Mouse (Mus musculus): ENCODE data around the gene Tead1. TPM values are rescaled to one million over a fixed set of nuclear protein-coding genes. Genes with fewer than 3 reads are reported as not detected.
A peak's percentile ranks its signal among the peaks of the same experiment; 100 is the strongest.

The Tead1 gene
- polyA plus RNA-seq, 1 experiment, result 25.1 TPM

DNA sequence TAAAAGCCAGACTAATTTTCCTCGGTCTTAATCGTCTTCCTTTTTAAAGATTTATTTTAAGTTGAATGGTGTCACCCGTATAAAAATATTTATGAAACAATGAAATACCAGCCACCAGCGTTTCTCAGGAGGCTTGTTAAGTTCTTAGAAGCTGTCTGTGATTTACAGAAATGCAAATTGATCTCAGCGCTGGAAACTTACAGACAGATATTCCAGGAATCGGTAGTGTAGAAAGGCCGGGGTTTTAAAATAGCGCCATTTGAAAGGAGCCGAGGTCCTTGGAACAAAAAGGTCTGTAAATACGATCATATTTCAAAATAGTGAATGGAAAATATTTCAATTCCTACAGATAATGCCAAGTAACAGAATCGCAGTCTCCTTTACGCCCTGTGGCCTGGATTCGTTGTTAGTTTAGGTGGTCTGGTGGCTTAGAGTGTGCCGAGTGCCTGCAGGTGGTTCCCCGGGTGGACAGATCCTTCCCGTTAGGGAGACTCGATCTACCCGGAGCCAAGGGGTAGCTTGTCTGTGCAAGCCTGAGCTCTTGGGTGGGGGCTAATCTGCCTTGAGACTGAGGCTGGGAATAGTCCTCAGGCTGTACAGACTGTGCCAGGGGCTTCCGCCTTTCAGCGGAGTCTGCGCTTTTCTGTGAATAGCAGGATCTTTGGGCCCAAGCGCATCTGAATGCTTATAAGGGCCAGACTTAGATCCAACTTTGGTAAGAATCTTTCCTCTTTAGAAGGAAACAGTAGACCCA is 1.6 kb downstream of the Tead1 start:
- Histone ChIP-seq H3K4me3 (ENCODE audit: insufficient read depth, poor library complexity, severe bottlenecking) (peak overlapping the region; percentile 72), H3K79me2 (ENCODE audit: control insufficient read depth, insufficient read depth) (peaks cover 64% of the 10 kb centered on the region), H3K27me3 (ENCODE audit: control insufficient read depth, insufficient read depth, insufficient read length) (no peaks in the 10 kb centered on the region), H3K36me3 (ENCODE audit: control insufficient read depth, insufficient read depth) (peaks cover 14% of the 10 kb centered on the region), H3K79me3 (ENCODE audit: low read depth) (peaks cover 57% of the 10 kb centered on the region), H3ac (ENCODE audit: control insufficient read depth, insufficient read length, low read depth) (peak overlapping the region; percentile 70)
- no peak for TF ChIP-seq CTCF (IDR thresholded peaks at IDR 0.05; ENCODE audit: control insufficient read depth, insufficient read depth, insufficient read length)
- TF ChIP-seq FOSL1 (IDR thresholded peaks at IDR 0.05; ENCODE audit: insufficient read depth, low read length, poor library complexity, severe bottlenecking), result no peak
- no peak for TF ChIP-seq MYOG (IDR thresholded peaks at IDR 0.05; ENCODE audit: control insufficient read depth, extremely low read depth, insufficient read length)
- no peak for TF ChIP-seq MAX (IDR thresholded peaks at IDR 0.05)
- no peak for TF ChIP-seq USF1 (IDR thresholded peaks at IDR 0.05; ENCODE audit: low read depth)
- TF ChIP-seq CEBPB (IDR thresholded peaks at IDR 0.05; ENCODE audit: low read depth), result no peak
- no peak for TF ChIP-seq MYOD1 (IDR thresholded peaks at IDR 0.05; ENCODE audit: control insufficient read depth, insufficient read length, low read depth)

GRCm38 (mm10) chr7:112684626-112685561 is 5.8 kb downstream of the Tead1 start:
- no peak overlapping the region for H3ac ChIP-seq (ENCODE audit: control insufficient read depth, insufficient read length, low read depth)
- no peaks in the 10 kb centered on the region for H3K27me3 ChIP-seq (ENCODE audit: control insufficient read depth, insufficient read depth, insufficient read length)
- peaks cover 17% of the 10 kb centered on the region for H3K36me3 ChIP-seq (ENCODE audit: control insufficient read depth, insufficient read depth)
- H3K79me3 ChIP-seq (ENCODE audit: low read depth), result peaks cover 97% of the 10 kb centered on the region
- H3K4me3 ChIP-seq (ENCODE audit: insufficient read depth, poor library complexity, severe bottlenecking), result no peak overlapping the region
- peaks cover 100% of the 10 kb centered on the region for H3K79me2 ChIP-seq (ENCODE audit: control insufficient read depth, insufficient read depth)
- TF ChIP-seq FOSL1 (IDR thresholded peaks at IDR 0.05; ENCODE audit: insufficient read depth, low read length, poor library complexity, severe bottlenecking) (no peak), MYOG (IDR thresholded peaks at IDR 0.05; ENCODE audit: control insufficient read depth, extremely low read depth, insufficient read length) (no peak), CEBPB (IDR thresholded peaks at IDR 0.05; ENCODE audit: low read depth) (no peak), MAX (IDR thresholded peaks at IDR 0.05) (no peak), MYOD1 (IDR thresholded peaks at IDR 0.05; ENCODE audit: control insufficient read depth, insufficient read length, low read depth) (no peak)

- TF ChIP-seq MYOG (IDR thresholded peaks at IDR 0.05; ENCODE audit: control insufficient read depth, extremely low read depth, insufficient read length), result no peak
- no peak for TF ChIP-seq CTCF (IDR thresholded peaks at IDR 0.05; ENCODE audit: control insufficient read depth, insufficient read depth, insufficient read length)
- TF ChIP-seq CEBPB (IDR thresholded peaks at IDR 0.05; ENCODE audit: low read depth), result no peak
- no peak for TF ChIP-seq MAX (IDR thresholded peaks at IDR 0.05)
- no peak for TF ChIP-seq USF1 (IDR thresholded peaks at IDR 0.05; ENCODE audit: low read depth)
- TF ChIP-seq MYOD1 (IDR thresholded peaks at IDR 0.05; ENCODE audit: control insufficient read depth, insufficient read length, low read depth), result no peak
- TF ChIP-seq FOSL1 (IDR thresholded peaks at IDR 0.05; ENCODE audit: insufficient read depth, low read length, poor library complexity, severe bottlenecking), result no peak
- Histone ChIP-seq H3K4me3 (ENCODE audit: insufficient read depth, poor library complexity, severe bottlenecking) (no peak overlapping the region), H3ac (ENCODE audit: control insufficient read depth, insufficient read length, low read depth) (no peak overlapping the region), H3K79me2 (ENCODE audit: control insufficient read depth, insufficient read depth) (peaks cover 100% of the 10 kb centered on the region), H3K27me3 (ENCODE audit: control insufficient read depth, insufficient read depth, insufficient read length) (no peaks in the 10 kb centered on the region), H3K36me3 (ENCODE audit: control insufficient read depth, insufficient read depth) (peaks cover 17% of the 10 kb centered on the region), H3K79me3 (ENCODE audit: low read depth) (peaks cover 98% of the 10 kb centered on the region)
Measured at GRCm38 (mm10) chr7:112685993-112686392, 6.9 kb downstream of the Tead1 start.

- Histone ChIP-seq H3K4me3 (ENCODE audit: insufficient read depth, poor library complexity, severe bottlenecking) (no peak overlapping the region), H3K27me3 (ENCODE audit: control insufficient read depth, insufficient read depth, insufficient read length) (no peaks in the 10 kb centered on the region), H3ac (ENCODE audit: control insufficient read depth, insufficient read length, low read depth) (no peak overlapping the region), H3K36me3 (ENCODE audit: control insufficient read depth, insufficient read depth) (peaks cover 17% of the 10 kb centered on the region), H3K79me3 (ENCODE audit: low read depth) (peaks cover 98% of the 10 kb centered on the region), H3K79me2 (ENCODE audit: control insufficient read depth, insufficient read depth) (peaks cover 100% of the 10 kb centered on the region)
- TF ChIP-seq MYOG (IDR thresholded peaks at IDR 0.05; ENCODE audit: control insufficient read depth, extremely low read depth, insufficient read length), result no peak
- TF ChIP-seq USF1 (IDR thresholded peaks at IDR 0.05; ENCODE audit: low read depth), result no peak
- TF ChIP-seq MYOD1 (IDR thresholded peaks at IDR 0.05; ENCODE audit: control insufficient read depth, insufficient read length, low read depth), result no peak
- TF ChIP-seq CEBPB (IDR thresholded peaks at IDR 0.05; ENCODE audit: low read depth), result no peak
- TF ChIP-seq CTCF (IDR thresholded peaks at IDR 0.05; ENCODE audit: control insufficient read depth, insufficient read depth, insufficient read length), result no peak
- TF ChIP-seq FOSL1 (IDR thresholded peaks at IDR 0.05; ENCODE audit: insufficient read depth, low read length, poor library complexity, severe bottlenecking), result no peak
- no peak for TF ChIP-seq MAX (IDR thresholded peaks at IDR 0.05)
Measured at GRCm38 (mm10) chr7:112686586-112686985, 7.5 kb downstream of the Tead1 start.

DNA sequence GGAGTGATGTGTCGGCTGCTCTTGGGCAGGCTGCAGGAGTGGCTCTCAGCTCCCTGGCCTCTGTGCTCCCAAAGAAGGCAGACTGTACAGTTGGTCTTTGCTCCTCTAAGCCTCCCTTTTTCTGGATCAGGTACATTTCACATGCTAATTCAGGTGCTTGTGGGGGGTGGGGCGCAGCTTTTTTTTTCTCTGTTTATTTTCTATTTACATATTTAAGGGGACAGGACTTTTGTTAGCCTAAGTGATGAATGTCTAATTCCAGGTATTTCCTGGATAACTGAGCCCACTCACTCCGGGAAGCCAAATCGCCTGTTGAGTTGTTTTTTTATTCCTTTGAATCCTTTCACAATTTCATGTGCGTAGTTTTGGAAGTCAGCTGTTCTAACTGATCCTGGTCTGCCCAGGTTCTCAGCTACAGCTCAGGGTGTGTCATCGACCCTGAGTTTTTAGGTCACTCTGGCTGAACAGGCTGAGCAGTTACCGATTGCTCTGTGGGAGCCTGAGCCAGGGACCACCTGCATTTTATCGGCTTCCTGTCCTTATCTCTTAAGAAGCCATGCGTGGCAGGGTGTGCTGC is 9.4 kb downstream of the Tead1 start:
- Histone ChIP-seq H3K27me3 (ENCODE audit: control insufficient read depth, insufficient read depth, insufficient read length) (no peaks in the 10 kb centered on the region), H3ac (ENCODE audit: control insufficient read depth, insufficient read length, low read depth) (no peak overlapping the region), H3K36me3 (ENCODE audit: control insufficient read depth, insufficient read depth) (peaks cover 17% of the 10 kb centered on the region), H3K4me3 (ENCODE audit: insufficient read depth, poor library complexity, severe bottlenecking) (no peak overlapping the region), H3K79me3 (ENCODE audit: low read depth) (peaks cover 99% of the 10 kb centered on the region), H3K79me2 (ENCODE audit: control insufficient read depth, insufficient read depth) (peaks cover 100% of the 10 kb centered on the region)
- TF ChIP-seq FOSL1 (IDR thresholded peaks at IDR 0.05; ENCODE audit: insufficient read depth, low read length, poor library complexity, severe bottlenecking), result no peak

Measured in C2C12 (cell line).